Mouse (Mus musculus) neutrophil, adult 5-6 weeks (primary cell): ENCODE data around the gene Zkscan3. TPM values are rescaled to one million over a fixed set of nuclear protein-coding genes. Genes with fewer than 3 reads are reported as not detected.
"Not testable (repeated sequence)": the region's sequence is repeated elsewhere in the genome, so short reads cannot be mapped to it uniquely, and the experiment has no call there.

ENCODE experiments used
- ATAC-seq: fragments of 151-379, 151-347 bp; 2 replicates; pipeline ENCODE4 v1.8.0; 2017; ENCODE audit warnings: mild to moderate bottlenecking, moderate TSS enrichment; ENCODE audit not compliant: insufficient number of reproducible peaks, poor library complexity, low FRiP score, severe bottlenecking; ENCODE audit errors: extremely low read depth
- total RNA-seq: library from RNA; stranded (forward); fragments of 200-1000 nt; gene quantifications from 2 replicates; pipeline ENCODE4 v1.2.3, GENCODE M21; 2017

The Zkscan3 gene
- total RNA-seq, 1 experiment from 2014 or later, result 53.7 TPM

DNA sequence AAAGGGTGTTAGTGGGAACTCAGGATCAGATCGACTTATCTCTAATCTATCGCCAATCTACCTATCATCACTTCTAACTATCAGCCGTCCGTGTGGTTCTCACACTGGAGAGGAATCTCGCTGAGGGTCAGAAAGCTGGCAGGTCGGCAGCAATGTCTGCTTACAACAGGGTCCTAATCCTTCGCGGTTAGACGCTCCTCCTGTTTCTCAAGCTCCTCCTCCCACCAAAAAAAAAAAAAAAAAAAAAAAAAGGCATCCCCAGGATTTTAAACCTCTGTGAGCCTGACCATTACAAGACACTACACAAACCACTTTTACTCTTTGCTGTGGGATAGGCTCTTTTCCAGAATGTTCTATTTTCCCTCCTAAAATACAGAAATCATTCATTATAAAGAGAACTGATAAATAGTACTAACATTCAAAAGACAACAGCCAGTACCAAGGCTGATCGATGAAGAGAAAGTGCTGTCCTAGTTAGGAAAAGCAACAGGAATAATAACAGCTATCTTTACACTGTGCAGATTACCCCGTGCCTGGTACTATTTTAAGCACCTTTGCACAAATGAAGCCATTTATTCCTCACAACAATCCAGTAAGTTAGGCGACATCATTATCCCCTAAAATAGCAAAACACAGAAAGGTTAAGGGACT lies 794 bp downstream of the Zkscan3 start:
- ATAC-seq, result no peak

DNA sequence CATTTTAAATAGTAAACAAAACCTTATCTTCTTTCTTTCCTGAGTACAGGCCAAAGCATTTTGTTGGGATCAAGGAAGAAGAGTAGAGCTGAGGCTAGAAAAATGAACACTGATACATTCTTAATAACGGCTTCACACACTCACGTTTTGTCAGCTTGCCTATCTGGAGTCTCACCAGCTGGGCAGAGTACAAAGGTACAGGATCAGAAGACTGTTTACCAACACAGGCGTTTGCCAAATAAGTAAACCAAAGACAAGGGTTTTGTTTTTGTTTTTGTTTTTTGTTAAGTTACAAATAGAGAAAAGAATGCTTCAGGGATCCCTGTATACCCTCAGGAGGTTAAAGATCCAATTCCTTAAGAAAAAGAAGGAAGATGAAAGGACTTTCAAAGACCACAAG lies 1.4 kb downstream of the Zkscan3 start:
- no peak for ATAC-seq

DNA sequence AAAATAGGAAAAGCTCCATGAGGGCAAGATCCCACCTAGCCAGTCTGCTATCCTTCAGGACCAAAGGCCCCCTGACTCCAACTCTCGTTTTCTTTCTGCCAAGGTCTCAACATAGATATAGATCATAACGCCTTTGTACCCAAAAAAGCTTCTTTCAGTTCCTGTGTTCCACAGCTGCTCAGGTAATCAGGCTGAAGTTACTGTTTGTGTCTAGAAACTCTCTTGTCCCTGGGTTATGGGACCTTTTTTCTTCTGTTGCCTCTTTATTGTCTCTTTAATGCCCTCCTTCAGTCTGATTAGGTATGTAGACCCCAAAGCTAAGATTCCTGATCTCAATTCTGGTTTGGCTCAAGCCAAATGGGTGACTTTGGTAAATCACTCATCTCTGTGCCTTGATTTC lies 5.1 kb downstream of the Zkscan3 start:
- ATAC-seq, result no peak

DNA sequence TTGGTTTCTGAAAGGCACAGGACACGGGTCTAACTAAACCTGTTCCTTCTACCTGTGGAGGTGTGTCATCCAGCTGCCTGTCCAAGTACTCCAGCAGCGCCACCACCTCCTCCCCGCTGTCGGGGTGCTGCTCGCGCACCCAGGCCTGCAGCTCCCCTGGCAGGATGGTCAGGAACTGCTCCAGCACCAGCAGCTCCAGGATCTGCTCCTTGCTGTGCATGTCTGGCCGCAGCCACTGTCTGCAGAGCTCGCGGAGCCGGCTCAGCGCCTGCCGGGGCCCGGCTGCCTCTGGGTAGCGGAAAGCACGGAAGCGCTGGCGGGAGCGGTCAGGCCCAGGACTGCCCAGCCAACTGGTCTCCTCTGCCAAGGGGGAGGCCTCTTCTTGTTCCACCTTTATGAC lies 6.5 kb downstream of the Zkscan3 start:
- not testable (repeated sequence) for ATAC-seq

DNA sequence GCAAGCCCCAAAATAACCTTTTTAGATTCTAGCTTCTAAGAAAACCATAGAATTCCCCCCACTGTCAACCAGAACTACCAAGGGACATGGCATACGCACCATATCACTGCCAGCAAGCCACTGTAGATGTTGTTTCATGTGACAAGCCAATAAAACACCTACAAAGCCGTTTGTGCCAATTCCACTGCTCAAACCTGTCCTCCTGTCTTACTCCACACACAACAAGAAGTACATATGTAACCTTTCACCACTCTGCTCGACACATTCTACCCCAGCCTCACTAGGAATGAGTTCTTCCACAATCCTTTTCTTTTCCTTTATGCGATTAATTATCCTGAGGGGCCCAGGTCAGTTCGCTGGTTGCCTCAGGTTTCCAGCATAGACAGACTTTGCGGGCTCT lies 6.9 kb downstream of the Zkscan3 start:
- ATAC-seq, result no peak

DNA sequence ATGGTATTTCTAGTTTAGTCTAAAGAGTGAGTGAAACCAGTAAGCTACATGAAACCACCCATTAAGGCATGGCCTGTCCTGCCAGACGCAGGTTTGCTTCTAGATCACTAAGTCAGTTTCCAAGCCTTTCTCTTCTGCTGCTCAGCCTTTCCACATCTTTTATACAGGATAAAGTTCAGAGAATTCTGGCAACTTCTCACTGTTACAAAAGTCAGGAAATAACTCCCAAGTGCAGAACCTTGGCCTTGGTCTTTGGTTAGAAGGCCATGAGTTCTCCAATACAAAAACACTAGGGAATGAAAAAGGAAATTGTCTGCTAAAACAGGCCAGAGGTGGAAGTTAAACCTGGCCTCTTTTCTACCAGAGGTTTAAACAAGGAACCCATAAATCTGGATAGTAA lies 7.3 kb downstream of the Zkscan3 start:
- ATAC-seq, result no peak

DNA sequence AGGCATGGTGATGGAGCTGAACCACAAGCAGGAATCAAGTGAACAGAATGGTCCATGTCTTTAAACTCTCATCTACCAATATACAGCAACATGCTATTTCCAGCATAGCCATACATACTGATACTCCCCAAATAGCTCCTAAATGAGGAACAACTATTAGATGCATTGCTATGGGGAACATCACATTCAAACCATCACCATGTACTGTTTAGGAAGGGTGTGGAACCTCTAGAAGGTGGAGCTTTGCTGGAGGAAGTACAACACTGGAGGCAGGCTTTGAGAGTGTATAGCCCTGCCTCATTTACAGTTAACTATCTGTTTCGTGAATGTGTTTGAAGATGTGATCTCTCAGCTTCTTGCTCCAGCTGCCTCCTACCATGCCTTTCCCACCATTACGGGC lies 24.8 kb downstream of the Zkscan3 start:
- ATAC-seq, result no peak

DNA sequence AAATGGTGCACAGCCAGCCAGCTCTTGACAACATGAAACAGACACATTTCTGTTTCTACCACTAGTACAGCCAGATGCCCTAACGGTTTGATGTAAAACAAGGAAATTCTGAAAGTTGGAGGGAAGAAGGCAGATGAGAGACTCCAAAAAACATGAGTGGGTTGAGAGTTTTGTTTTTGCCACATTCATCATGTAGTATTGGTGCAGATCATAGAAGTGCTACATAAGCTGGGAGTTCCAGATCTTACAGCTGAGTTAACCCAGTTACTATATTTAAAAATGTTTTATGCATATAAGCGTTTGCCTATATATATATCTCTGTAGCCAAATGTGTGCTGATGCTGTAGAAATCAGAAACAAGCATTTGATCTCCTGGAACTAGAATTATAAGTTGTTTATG lies 29.9 kb downstream of the Zkscan3 start:
- no peak for ATAC-seq

DNA sequence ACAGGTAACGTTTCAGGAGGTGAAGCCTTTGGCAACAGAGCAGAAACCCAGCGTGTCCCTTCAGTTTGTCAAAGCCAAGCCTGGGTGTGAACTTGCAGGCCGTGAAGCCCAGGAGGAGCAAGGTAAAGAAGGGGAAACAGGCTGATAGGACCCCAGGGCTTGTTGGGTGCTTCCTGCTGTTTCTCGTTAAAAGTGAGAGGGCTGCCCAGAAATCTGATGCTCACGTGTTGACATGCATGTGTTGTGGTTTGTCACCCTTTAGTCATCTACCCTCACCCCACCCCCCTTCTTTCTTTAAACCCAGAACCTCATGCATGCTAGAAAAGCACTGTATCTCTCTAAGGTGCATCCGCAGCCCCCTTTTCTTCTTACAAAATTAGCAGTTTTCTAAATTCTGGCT lies 35.9 kb downstream of the Zkscan3 start:
- ATAC-seq, result 0 out of 2 replicates have a peak, but pooled peaks have one; percentile 16

DNA sequence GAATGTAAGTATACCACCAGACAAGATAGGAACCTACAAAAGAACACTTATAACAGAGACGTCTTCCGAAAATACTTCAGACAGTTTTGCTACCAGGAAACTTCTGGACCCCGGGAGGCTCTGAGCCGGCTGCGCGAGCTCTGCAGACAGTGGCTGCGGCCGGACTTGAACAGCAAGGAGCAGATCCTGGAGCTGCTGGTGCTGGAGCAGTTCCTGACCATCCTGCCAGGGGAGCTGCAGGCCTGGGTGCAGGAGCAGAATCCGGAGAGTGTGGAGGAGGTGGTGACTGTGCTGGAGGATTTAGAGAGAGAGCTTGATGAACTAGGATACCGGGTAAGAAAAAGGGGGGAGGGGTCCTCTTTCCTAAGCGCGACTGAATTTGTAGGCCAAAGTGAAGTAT lies 38.8 kb downstream of the Zkscan3 start:
- no peak for ATAC-seq

DNA sequence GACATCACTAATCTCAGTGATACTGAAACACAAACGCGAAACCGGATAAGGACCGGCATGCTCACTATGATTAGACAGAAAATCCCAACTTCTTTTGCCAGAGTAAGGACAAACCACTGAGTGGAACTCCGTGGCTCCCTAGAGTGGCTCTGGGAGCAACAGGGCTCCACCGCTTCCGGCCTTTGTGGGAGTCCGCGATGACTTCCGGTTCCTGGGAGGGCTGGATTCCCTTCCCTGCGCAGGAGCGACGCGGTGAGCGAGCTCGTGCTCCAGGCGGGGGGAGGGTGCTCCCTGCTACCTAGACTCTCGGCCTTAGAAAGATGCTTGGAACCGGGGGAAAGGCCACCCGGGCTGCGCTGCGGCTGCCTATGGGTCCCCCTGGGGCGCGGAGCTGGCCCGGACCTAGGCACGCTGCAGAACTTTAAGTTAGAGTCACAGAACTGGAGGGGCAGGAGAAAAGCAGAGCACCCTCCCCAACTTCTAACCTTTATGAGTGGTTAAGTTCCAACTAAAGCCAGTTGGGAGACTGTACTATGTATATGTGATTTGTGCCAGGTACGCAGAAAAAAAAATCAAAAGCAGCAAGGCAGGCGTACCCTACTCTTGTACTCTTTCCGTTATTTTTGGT lies 39.8 kb downstream of the Zkscan3 start, which contains the start of gene Zscan12:
Gene Zscan12 (plus strand): TSS at position 200 of the 628 bp plus-strand sequence.
- ATAC-seq, result 0 out of 2 replicates have a peak, but pooled peaks have one; percentile 26

DNA sequence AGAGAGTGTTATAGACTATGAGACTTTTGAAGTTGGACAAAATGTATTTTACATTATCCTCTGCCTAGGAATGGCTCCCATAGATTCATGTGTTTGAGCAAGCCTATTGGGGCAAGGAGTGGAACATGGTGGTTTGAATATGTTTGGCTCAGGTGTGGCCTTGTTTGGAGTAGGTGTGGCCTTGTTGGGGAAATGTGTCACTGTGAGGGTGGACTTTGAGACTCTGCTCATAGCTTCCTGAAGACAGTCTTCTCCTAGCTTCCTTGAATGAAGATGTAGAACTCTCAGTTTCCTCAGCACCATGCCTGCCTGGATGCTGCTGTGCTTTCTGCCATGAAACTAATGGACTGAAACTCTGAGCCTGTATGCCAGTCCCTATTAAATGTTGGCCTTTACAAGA lies 52.0 kb downstream of the Zkscan3 start:
- no peak for ATAC-seq

DNA sequence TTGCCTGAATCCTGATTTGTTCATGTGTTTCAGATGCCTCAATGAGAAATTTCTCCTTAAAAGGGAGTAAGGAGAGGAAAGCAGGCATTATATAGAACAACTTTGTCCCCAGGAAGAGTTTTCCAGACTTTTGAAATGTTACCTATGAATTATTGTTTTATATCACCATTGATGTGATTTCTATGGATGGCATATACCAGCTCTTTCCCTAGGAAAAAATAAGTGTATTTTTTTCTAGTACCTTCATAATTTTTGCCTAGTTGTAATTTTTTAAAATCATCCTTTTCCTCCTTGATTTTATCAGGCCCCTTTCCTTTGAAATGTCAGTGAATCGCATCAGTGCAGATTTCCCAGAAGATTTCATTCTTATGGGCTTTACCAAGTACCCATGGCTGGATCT lies 55.9 kb downstream of the Zkscan3 start, which contains the start of gene Olfr1367:
Gene Olfr1367 (plus strand): TSS at position 301 of the 400 bp plus-strand sequence.
- no peak for ATAC-seq

Other genes starting within 250 kb of the Zkscan3 start
- 85.7 and 96.0 TPM in 2 replicates for gene Trim27, start 223.3 kb downstream of the Zkscan3 start, total RNA-seq
- gene Gpx5, start 110.0 kb downstream of the Zkscan3 start, total RNA-seq, result not detected in 2 replicates
- not detected in 2 replicates for gene Gpx6, start 90.6 kb downstream of the Zkscan3 start, total RNA-seq
- gene Olfr1367, start 55.8 kb downstream of the Zkscan3 start, total RNA-seq, result not detected in 2 replicates
- 2.3 and 2.7 TPM in 2 replicates for gene Zscan12, start 39.9 kb downstream of the Zkscan3 start, total RNA-seq
- gene Pgbd1, start 38.3 kb upstream of the Zkscan3 start, total RNA-seq, result 0.23 and 0.37 TPM in 2 replicates
- 32.8 and 34.2 TPM in 2 replicates for gene Zscan26, start 51.0 kb upstream of the Zkscan3 start, total RNA-seq
- gene Nkapl, start 65.8 kb upstream of the Zkscan3 start, total RNA-seq, result 0.49 TPM in 1 of 2 replicates, not detected in the other
- not detected in 2 replicates for gene Zkscan4, start 76.2 kb upstream of the Zkscan3 start, total RNA-seq
- gene Gm10065, start 76.7 kb upstream of the Zkscan3 start, total RNA-seq, result not detected in 2 replicates
- gene AK157302, start 92.5 kb upstream of the Zkscan3 start, total RNA-seq, result 1.1 and 1.7 TPM in 2 replicates
- gene Gm11273, start 98.7 kb upstream of the Zkscan3 start, total RNA-seq, result not detected in 2 replicates
- 6.9 TPM in 2 replicates for gene Zkscan8, start 128.4 kb upstream of the Zkscan3 start, total RNA-seq
- gene Olfr1366, start 140.1 kb upstream of the Zkscan3 start, total RNA-seq, result not detected in 2 replicates
- gene Olfr1535, start 157.1 kb upstream of the Zkscan3 start, total RNA-seq, result not detected in 2 replicates
- not detected in 2 replicates for gene Olfr1364, start 179.0 kb upstream of the Zkscan3 start, total RNA-seq
- not detected in 2 replicates for gene Olfr1362, start 211.3 kb upstream of the Zkscan3 start, total RNA-seq
- not detected in 2 replicates for gene Olfr11, start 239.8 kb upstream of the Zkscan3 start, total RNA-seq